Mouse (Mus musculus): Measurements from ENCODE around the gene 4931422A03Rik.

4931422A03Rik gene

GRCm38 (mm10) chr2:104036316-104036715 is 8.2 kb upstream of the 4931422A03Rik start:
- no peak for TF ChIP-seq GATA4 (IDR thresholded peaks at IDR 0.05; ENCODE audit: insufficient replicate concordance, low read length)

GRCm38 (mm10) chr2:104035595-104035994 is 7.4 kb upstream of the 4931422A03Rik start:
- no peak for TF ChIP-seq GATA4 (IDR thresholded peaks at IDR 0.05; ENCODE audit: insufficient replicate concordance, low read length)

DNA sequence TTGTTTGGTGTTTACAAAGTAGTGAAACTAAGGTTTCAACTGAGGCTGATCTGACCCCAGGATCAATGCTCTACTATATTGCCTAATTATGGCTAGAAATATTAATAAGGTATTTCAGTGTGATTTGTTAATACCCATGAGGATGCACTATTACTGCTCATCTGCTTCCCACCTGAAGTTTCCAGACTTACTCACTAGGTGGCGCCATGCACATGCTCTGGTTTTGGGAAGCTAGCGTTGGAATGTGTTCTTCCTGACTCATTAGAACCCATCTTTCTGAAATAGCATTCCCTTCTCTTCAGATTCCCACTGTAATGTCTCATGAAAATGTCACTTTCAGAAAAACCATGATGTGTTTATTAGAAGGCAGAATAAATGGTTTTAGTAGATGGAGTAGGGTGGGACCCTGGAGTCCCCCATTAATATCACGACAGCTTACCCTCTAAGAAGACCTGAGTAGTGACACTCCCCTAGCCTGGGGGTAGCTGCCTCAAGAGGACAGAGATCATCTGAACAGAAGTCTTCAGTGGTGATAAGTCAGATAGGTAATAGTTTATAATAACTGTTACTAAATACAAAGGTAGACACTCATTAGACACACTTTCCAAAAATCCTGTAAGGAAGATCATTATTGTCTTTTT is 6.8 kb upstream of the 4931422A03Rik start:
- no peak for TF ChIP-seq GATA4 (IDR thresholded peaks at IDR 0.05; ENCODE audit: insufficient replicate concordance, low read length)

DNA sequence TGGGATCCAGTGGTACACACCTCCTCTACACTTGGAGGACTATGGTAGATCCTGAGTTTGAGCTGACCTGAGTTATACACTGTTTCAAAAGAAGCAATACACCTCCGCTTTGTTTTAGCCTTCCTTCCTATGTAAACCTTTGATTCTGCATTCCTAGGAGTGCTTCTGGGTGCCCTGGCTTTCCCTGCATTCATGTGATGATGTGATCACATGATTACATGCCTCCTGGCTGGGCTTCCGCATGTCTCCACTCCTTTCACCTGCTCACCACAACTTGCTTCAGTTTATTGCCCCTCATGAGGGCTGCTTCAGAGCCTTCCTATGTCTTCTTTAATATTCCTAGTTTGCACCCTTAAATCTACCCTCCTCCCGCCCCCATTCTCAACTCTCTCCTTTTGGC is 3.9 kb upstream of the 4931422A03Rik start:
- TF ChIP-seq GATA4 (IDR thresholded peaks at IDR 0.05; ENCODE audit: insufficient replicate concordance, low read length), result no peak

- TF ChIP-seq GATA4 (IDR thresholded peaks at IDR 0.05; ENCODE audit: insufficient replicate concordance, low read length), result no peak
Observed at GRCm38 (mm10) chr2:104030381-104030780, 2.2 kb upstream of the 4931422A03Rik start.

- TF ChIP-seq GATA4 (IDR thresholded peaks at IDR 0.05; ENCODE audit: insufficient replicate concordance, low read length), result no peak
Observed at GRCm38 (mm10) chr2:104029074-104029473, 913 bp upstream of the 4931422A03Rik start.

DNA sequence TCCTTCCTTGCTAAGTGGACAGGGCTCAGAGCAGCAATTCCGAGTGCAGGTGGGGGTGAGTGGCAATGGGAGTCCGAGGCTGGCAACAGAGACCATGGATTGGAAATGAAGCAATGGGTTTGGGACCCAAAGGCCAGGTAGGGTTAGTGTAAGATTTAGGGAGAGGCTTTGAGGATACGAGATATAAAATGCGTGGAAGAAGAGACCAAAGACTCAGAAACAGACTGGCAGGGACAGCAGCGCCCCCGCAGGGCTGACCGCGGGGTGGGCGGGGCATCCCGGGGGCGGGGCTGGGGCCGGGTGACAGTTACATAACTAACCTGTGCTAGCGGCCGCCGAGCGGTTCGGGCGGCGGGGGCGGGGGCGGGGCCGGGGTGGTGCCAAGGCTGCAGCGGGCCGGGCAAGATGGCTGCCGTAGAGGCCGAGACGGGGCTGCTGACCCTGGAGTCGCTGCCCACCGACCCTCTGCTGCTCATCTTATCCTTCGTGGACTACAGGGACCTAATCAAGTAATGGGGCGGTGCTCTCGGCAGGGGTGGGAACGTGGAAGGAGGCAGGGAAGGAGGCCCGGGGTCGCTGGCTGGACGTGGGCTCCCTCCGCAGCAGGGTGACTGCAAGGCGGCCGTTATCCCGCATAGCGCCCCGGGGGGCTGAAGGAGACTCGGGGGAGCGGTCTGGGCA is 563 bp downstream of the 4931422A03Rik start, which contains the start of gene Fbxo3:
Gene Fbxo3, plus strand, starts transcription at position 264 of the 681 bp plus-strand sequence.
- TF ChIP-seq GATA4 (IDR thresholded peaks at IDR 0.05; ENCODE audit: insufficient replicate concordance, low read length), result no peak

GRCm38 (mm10) chr2:104024656-104025055 is 3.5 kb downstream of the 4931422A03Rik start:
- no peak for TF ChIP-seq GATA4 (IDR thresholded peaks at IDR 0.05; ENCODE audit: insufficient replicate concordance, low read length)

GRCm38 (mm10) chr2:104023096-104023495 is 5.1 kb downstream of the 4931422A03Rik start:
- TF ChIP-seq GATA4 (IDR thresholded peaks at IDR 0.05; ENCODE audit: insufficient replicate concordance, low read length), result no peak

- TF ChIP-seq GATA4 (IDR thresholded peaks at IDR 0.05; ENCODE audit: insufficient replicate concordance, low read length), result no peak
Observed at GRCm38 (mm10) chr2:104007793-104008519, 20.2 kb downstream of the 4931422A03Rik start.

DNA sequence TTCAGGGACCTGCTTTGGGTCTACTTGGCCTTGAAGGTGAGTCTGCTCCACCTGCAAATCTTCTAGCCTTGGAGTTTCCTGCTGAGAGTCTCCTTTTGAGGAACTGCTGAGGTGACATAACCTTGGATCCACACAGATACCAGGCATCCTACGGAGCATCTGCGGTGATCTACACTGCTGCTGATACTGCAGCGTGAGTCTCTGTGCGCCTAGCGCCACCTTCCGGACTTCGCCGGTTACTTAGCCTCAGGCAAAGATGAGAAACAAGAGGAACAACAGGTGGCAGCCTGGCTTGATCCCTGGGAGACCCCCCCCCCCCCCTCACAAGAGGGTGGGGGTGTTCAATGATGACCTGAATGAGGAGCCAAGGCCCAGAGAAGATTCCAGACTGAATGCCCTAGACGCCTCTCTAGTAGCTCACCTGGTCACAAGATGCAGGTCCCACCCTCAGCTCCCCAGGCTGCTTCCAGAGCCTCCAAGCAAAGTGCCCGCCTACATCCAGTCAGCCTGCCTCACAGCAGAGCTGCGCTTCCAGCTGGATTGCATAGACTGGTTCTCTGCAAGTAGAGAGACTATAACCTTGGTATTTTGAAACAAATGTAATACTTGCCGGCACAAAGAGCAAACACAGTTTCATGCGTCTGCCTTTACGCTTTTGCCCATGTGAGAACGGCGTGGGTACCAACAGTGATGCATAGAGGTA is 25.3 kb downstream of the 4931422A03Rik start:
- TF ChIP-seq GATA4 (IDR thresholded peaks at IDR 0.05; ENCODE audit: insufficient replicate concordance, low read length), result no peak

GRCm38 (mm10) chr2:104001861-104002260 is 26.3 kb downstream of the 4931422A03Rik start:
- no peak for TF ChIP-seq GATA4 (IDR thresholded peaks at IDR 0.05; ENCODE audit: insufficient replicate concordance, low read length)

DNA sequence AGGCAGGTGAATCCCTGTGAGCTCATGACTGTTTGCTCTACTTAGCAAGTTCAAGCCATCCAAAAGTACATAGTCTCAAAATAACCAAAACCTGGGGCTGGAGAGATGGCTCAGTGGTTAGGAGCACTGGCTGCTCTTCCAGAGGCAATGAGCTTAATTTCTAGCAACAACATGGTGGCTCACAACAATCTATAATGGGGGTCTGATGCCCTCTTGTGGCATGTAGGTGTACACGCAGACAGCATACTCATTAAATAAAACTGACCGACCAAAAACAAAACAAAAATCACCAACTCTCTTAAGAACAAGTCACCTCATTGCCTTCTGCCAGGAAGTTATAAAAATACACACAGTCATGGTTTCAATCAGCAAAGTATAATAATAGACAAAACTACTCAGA is 27.1 kb downstream of the 4931422A03Rik start:
- no peak for TF ChIP-seq GATA4 (IDR thresholded peaks at IDR 0.05; ENCODE audit: insufficient replicate concordance, low read length)

DNA sequence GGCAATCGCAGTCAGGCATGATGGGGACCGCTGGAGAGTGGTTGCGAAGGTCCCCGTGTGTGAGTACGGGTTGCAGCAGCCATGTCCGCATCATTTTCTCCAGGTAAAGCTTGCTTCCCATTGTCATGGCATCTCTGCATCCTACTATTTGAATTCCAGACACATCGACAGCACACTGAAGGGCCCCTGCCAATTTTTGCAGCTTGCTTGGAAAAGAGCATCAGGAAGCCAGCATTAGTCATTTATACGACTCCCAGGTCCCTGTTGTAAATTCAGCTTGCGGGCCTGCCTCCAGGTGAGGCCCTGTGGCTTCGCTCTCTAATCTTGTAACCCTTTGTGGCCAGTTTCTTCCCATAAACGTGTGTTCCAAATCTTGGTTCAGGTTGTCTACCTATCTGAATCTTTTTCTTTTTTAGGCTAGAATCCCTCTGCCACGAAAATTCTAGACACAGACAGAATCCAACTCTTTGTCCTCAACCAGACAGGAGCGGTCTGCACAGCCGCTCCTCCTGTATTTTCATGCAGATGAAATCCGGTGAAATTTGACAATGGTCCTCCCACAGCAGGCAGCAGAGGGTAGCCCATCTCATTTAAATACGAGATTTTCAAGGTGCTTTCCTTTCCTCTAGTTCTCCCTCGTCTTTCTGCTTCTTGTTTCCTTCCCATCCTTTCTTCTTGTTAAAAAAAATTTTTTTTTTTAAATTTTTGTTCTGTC is 35.4 kb downstream of the 4931422A03Rik start:
- TF ChIP-seq GATA4 (IDR thresholded peaks at IDR 0.05; ENCODE audit: insufficient replicate concordance, low read length), result no peak

DNA sequence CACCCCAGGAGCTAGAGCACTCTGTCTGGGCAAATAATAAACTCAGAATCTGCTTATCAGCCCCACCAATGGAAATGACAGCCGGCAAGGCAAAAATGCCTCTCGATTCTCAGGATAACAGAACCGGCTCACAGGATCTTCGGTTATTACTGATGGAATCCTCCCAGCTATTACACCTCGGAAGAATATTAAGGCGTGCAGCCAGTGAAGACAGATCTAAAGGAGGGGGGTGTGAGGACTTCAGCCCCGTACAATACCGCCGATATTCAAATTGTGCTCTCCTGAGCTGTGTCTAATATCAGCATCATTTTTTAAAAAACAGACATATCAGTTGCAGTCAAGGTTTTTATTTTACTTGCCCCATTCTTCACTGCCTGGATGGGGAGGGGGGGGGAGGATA is 36.0 kb downstream of the 4931422A03Rik start:
- no peak for TF ChIP-seq GATA4 (IDR thresholded peaks at IDR 0.05; ENCODE audit: insufficient replicate concordance, low read length)
